Mouse (Mus musculus): ENCODE results near the gene Mipol1. TPM values are rescaled to one million over a fixed set of nuclear protein-coding genes. Genes with fewer than 3 reads are reported as not detected.

Gene Mipol1
- polyA plus RNA-seq, 1 experiment, result 7.2 TPM

GRCm38 (mm10) chr12:57514552-57514951, 284.3 kb downstream of the Mipol1 start:
- DNase-seq, result no peak
- Histone ChIP-seq H3K27ac (ENCODE audit: insufficient read depth, low read length) (no peak overlapping the region), H3K4me1 (ENCODE audit: control insufficient read depth, insufficient read depth, low read length) (no peaks in the 10 kb centered on the region), H3K4me3 (replicated peaks; ENCODE audit: insufficient read depth, low read depth, low read length) (no peak overlapping the region), H3K27me3 (ENCODE audit: control insufficient read depth, insufficient read depth, low read length) (no peaks in the 10 kb centered on the region)
- TF ChIP-seq CTCF (IDR thresholded peaks at IDR 0.05; ENCODE audit: borderline replicate concordance, insufficient read depth, low read depth, low read length), result no peak
- no peak for TF ChIP-seq POLR2A (IDR thresholded peaks at IDR 0.05; ENCODE audit: borderline replicate concordance, insufficient read depth, low read length)
- 35% methylated on average over 1 of the region's 1 CpGs for WGBS

DNA sequence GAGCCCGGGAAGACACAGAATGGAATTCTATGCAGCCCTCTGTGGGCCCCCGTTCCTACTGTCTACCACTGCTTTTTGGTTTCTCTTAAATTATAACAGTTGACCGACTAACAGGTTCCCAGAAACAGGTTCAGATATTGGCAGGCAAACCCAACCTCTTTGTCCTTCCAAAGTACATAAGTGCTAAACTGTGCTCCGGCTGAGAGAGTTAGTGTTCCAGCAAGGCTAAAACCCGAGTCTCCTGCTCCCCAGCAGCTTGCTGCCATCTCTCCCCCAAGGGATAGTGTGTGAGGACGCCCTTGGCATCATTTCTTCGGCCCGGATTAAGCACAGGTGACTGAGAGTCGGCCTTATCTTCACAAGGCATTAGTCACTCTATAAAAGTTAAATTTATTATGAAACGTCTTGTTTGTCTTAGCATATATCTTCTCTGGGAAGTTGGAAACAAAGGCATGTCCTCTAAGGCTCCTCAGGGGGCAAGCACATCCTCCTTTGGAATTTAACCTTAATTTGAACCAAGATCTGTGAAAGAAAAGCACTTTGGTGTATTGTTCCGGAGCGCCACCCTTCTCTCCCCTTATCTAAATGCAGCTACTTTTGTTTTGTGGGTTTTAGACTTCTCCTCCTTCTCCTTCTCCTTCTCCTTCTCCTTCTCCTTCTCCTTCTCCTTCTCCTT, 285.6 kb downstream of the Mipol1 start:
- Histone ChIP-seq H3K27ac (ENCODE audit: insufficient read depth, low read length) (no peak overlapping the region), H3K27me3 (ENCODE audit: control insufficient read depth, insufficient read depth, low read length) (no peaks in the 10 kb centered on the region), H3K4me3 (replicated peaks; ENCODE audit: insufficient read depth, low read depth, low read length) (no peak overlapping the region), H3K4me1 (ENCODE audit: control insufficient read depth, insufficient read depth, low read length) (no peaks in the 10 kb centered on the region)
- TF ChIP-seq CTCF (IDR thresholded peaks at IDR 0.05; ENCODE audit: borderline replicate concordance, insufficient read depth, low read depth, low read length) (no peak), POLR2A (IDR thresholded peaks at IDR 0.05; ENCODE audit: borderline replicate concordance, insufficient read depth, low read length) (no peak)
- no peak for DNase-seq
- WGBS, result 55% methylated on average over 12 of the region's 12 CpGs

- Histone ChIP-seq H3K4me1 (ENCODE audit: control insufficient read depth, insufficient read depth, low read length) (no peaks in the 10 kb centered on the region), H3K4me3 (replicated peaks; ENCODE audit: insufficient read depth, low read depth, low read length) (no peak overlapping the region), H3K27ac (ENCODE audit: insufficient read depth, low read length) (no peak overlapping the region), H3K27me3 (ENCODE audit: control insufficient read depth, insufficient read depth, low read length) (no peaks in the 10 kb centered on the region; the same call in 1 of the 2 replicates)
- TF ChIP-seq CTCF (IDR thresholded peaks at IDR 0.05; ENCODE audit: borderline replicate concordance, insufficient read depth, low read depth, low read length), result no peak
- TF ChIP-seq POLR2A (IDR thresholded peaks at IDR 0.05; ENCODE audit: borderline replicate concordance, insufficient read depth, low read length), result no peak
- WGBS, result 79% methylated on average over 4 of the region's 4 CpGs
- no peak for DNase-seq
Observed at GRCm38 (mm10) chr12:57528335-57528734, 298.1 kb downstream of the Mipol1 start.

DNA sequence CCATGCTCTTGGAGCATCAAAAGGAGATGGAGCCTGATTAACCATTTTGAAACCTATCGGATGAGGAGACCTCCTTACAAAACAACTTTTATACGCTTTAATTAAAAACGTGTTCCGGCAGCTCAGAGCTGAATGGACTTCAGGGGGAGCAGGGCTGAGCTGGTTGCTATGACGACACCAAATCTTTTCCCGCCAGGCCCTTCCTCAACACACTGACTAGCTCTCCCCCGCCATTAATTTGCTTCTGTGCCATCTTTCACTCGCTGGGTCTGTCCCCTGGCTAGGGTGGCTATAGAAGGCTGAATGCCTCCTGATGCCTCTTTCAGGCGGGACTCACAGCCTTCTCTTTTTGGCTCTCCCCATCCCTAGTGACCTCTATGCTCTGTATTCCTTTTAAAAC, 300.2 kb downstream of the Mipol1 start:
- 13% methylated on average over 9 of the region's 9 CpGs for WGBS
- TF ChIP-seq CTCF (IDR thresholded peaks at IDR 0.05; ENCODE audit: borderline replicate concordance, insufficient read depth, low read depth, low read length) (no peak), POLR2A (IDR thresholded peaks at IDR 0.05; ENCODE audit: borderline replicate concordance, insufficient read depth, low read length) (no peak)
- H3K4me3 ChIP-seq (replicated peaks; ENCODE audit: insufficient read depth, low read depth, low read length), result no peak overlapping the region
- H3K4me1 ChIP-seq (ENCODE audit: control insufficient read depth, insufficient read depth, low read length), result no peaks in the 10 kb centered on the region
- H3K27ac ChIP-seq (ENCODE audit: insufficient read depth, low read length), result no peak overlapping the region
- peaks cover 2% of the 10 kb centered on the region; the same call in 1 of the 2 replicates for H3K27me3 ChIP-seq (ENCODE audit: control insufficient read depth, insufficient read depth, low read length)
- DNase-seq, result no peak

- Histone ChIP-seq H3K27ac (ENCODE audit: insufficient read depth, low read length) (no peak overlapping the region), H3K27me3 (ENCODE audit: control insufficient read depth, insufficient read depth, low read length) (peaks cover 13% of the 10 kb centered on the region; the same call in 1 of the 2 replicates), H3K4me1 (ENCODE audit: control insufficient read depth, insufficient read depth, low read length) (no peaks in the 10 kb centered on the region; the same call in 1 of the 2 replicates), H3K4me3 (replicated peaks; ENCODE audit: insufficient read depth, low read depth, low read length) (no peak overlapping the region)
- no peak for DNase-seq
- no peak for TF ChIP-seq CTCF (IDR thresholded peaks at IDR 0.05; ENCODE audit: borderline replicate concordance, insufficient read depth, low read depth, low read length)
- no peak for TF ChIP-seq POLR2A (IDR thresholded peaks at IDR 0.05; ENCODE audit: borderline replicate concordance, insufficient read depth, low read length)
- 2% methylated on average over 6 of the region's 6 CpGs for WGBS
Observed at GRCm38 (mm10) chr12:57534517-57534878, 304.3 kb downstream of the Mipol1 start.

GRCm38 (mm10) chr12:57534879-57535611, 304.8 kb downstream of the Mipol1 start:
- no peak for TF ChIP-seq CTCF (IDR thresholded peaks at IDR 0.05; ENCODE audit: borderline replicate concordance, insufficient read depth, low read depth, low read length)
- no peak for TF ChIP-seq POLR2A (IDR thresholded peaks at IDR 0.05; ENCODE audit: borderline replicate concordance, insufficient read depth, low read length)
- peaks cover 14% of the 10 kb centered on the region; the same call in 1 of the 2 replicates for H3K27me3 ChIP-seq (ENCODE audit: control insufficient read depth, insufficient read depth, low read length)
- no peak overlapping the region for H3K27ac ChIP-seq (ENCODE audit: insufficient read depth, low read length)
- DNase-seq, result no peak
- 1% methylated on average over 39 of the region's 39 CpGs for WGBS
- H3K4me3 ChIP-seq (replicated peaks; ENCODE audit: insufficient read depth, low read depth, low read length), result no peak overlapping the region
- no peaks in the 10 kb centered on the region; the same call in 1 of the 2 replicates for H3K4me1 ChIP-seq (ENCODE audit: control insufficient read depth, insufficient read depth, low read length)

- H3K4me3 ChIP-seq (replicated peaks; ENCODE audit: insufficient read depth, low read depth, low read length), result no peak overlapping the region
- no peak for TF ChIP-seq POLR2A (IDR thresholded peaks at IDR 0.05; ENCODE audit: borderline replicate concordance, insufficient read depth, low read length)
- no peak for TF ChIP-seq CTCF (IDR thresholded peaks at IDR 0.05; ENCODE audit: borderline replicate concordance, insufficient read depth, low read depth, low read length)
- H3K27me3 ChIP-seq (ENCODE audit: control insufficient read depth, insufficient read depth, low read length), result peaks cover 14% of the 10 kb centered on the region; the same call in 1 of the 2 replicates
- no peaks in the 10 kb centered on the region; the same call in 1 of the 2 replicates for H3K4me1 ChIP-seq (ENCODE audit: control insufficient read depth, insufficient read depth, low read length)
- no peak for DNase-seq
- no peak overlapping the region for H3K27ac ChIP-seq (ENCODE audit: insufficient read depth, low read length)
- 2% methylated on average over 25 of the region's 25 CpGs for WGBS
Observed at GRCm38 (mm10) chr12:57536056-57536908, 306.1 kb downstream of the Mipol1 start.
